Mouse (Mus musculus): ENCODE results near the gene Pdk2. TPM values are rescaled to one million over a fixed set of nuclear protein-coding genes. Genes with fewer than 3 reads are reported as not detected.
A peak's percentile ranks its signal among the peaks of the same experiment; 100 is the strongest.

Gene Pdk2
- polyA plus RNA-seq, 1 experiment from 2014 or later, result 15.5 TPM

GRCm38 (mm10) chr11:95084175-95084574 is 43.0 kb upstream of the Pdk2 start:
- no peak for DNase-seq (ENCODE audit: low spot score)

GRCm38 (mm10) chr11:95082896-95083295 is 41.7 kb upstream of the Pdk2 start:
- H3K4me3 ChIP-seq (ENCODE audit: low read depth, low read length), result no peak overlapping the region
- ATAC-seq (replicated peaks; ENCODE audit: insufficient number of reproducible peaks, low FRiP score, low TSS enrichment, low read depth) (no peak), DNase-seq (ENCODE audit: low spot score) (no peak)
- peaks cover 2% of the 10 kb centered on the region; the same call in 1 of the 2 replicates for H3K4me1 ChIP-seq (ENCODE audit: control insufficient read depth, insufficient read depth, low read length)
- H3K4me2 ChIP-seq (ENCODE audit: low read depth, low read length), result no peak overlapping the region
- no peak overlapping the region for H3K27ac ChIP-seq (replicated peaks; ENCODE audit: low read depth, low read length)
- H3K9ac ChIP-seq (replicated peaks; ENCODE audit: low read length), result no peak overlapping the region
- H3K36me3 ChIP-seq (replicated peaks; ENCODE audit: control insufficient read depth, insufficient read depth, low read depth, low read length), result no peaks in the 10 kb centered on the region
- H3K27me3 ChIP-seq (ENCODE audit: control insufficient read depth, insufficient read depth, low read length), result no peaks in the 10 kb centered on the region
- 93% methylated on average over 7 of the region's 7 CpGs for WGBS
- H3K9me3 ChIP-seq (replicated peaks; ENCODE audit: control insufficient read depth, low read length), result no peaks in the 10 kb centered on the region

More at GRCm38 (mm10) chr11:95084175-95084574, 43.0 kb upstream of the Pdk2 start:
- no peak overlapping the region for H3K9ac ChIP-seq (replicated peaks; ENCODE audit: low read length)
- 28% methylated on average over 4 of the region's 4 CpGs for WGBS
- no peak for ATAC-seq (replicated peaks; ENCODE audit: insufficient number of reproducible peaks, low FRiP score, low TSS enrichment, low read depth)
- no peak overlapping the region for H3K4me2 ChIP-seq (ENCODE audit: low read depth, low read length)
- no peak overlapping the region for H3K27ac ChIP-seq (replicated peaks; ENCODE audit: low read depth, low read length)
- peaks cover 2% of the 10 kb centered on the region; the same call in 1 of the 2 replicates for H3K4me1 ChIP-seq (ENCODE audit: control insufficient read depth, insufficient read depth, low read length)
- H3K36me3 ChIP-seq (replicated peaks; ENCODE audit: control insufficient read depth, insufficient read depth, low read depth, low read length), result no peaks in the 10 kb centered on the region
- no peaks in the 10 kb centered on the region for H3K27me3 ChIP-seq (ENCODE audit: control insufficient read depth, insufficient read depth, low read length)
- no peaks in the 10 kb centered on the region for H3K9me3 ChIP-seq (replicated peaks; ENCODE audit: control insufficient read depth, low read length)
- no peak overlapping the region for H3K4me3 ChIP-seq (ENCODE audit: low read depth, low read length)

GRCm38 (mm10) chr11:95080783-95081182 is 39.6 kb upstream of the Pdk2 start:
- Histone ChIP-seq H3K27ac (replicated peaks; ENCODE audit: low read depth, low read length) (0 out of 2 replicates have a peak overlapping the region, but pooled peaks have one; percentile 35), H3K9me3 (replicated peaks; ENCODE audit: control insufficient read depth, low read length) (no peaks in the 10 kb centered on the region), H3K4me1 (ENCODE audit: control insufficient read depth, insufficient read depth, low read length) (peaks cover under 1% of the 10 kb centered on the region; the same call in 1 of the 2 replicates), H3K27me3 (ENCODE audit: control insufficient read depth, insufficient read depth, low read length) (peaks cover 11% of the 10 kb centered on the region), H3K36me3 (replicated peaks; ENCODE audit: control insufficient read depth, insufficient read depth, low read depth, low read length) (no peaks in the 10 kb centered on the region), H3K4me2 (ENCODE audit: low read depth, low read length) (no peak overlapping the region), H3K9ac (replicated peaks; ENCODE audit: low read length) (no peak overlapping the region), H3K4me3 (ENCODE audit: low read depth, low read length) (no peak overlapping the region)
- 84% methylated on average over 6 of the region's 6 CpGs for WGBS
- no peak for ATAC-seq (replicated peaks; ENCODE audit: insufficient number of reproducible peaks, low FRiP score, low TSS enrichment, low read depth)
- DNase-seq (ENCODE audit: low spot score), result no peak

GRCm38 (mm10) chr11:95079256-95079875 is 38.2 kb upstream of the Pdk2 start:
- ATAC-seq (replicated peaks; ENCODE audit: insufficient number of reproducible peaks, low FRiP score, low TSS enrichment, low read depth) (no peak), DNase-seq (ENCODE audit: low spot score) (no peak)
- H3K27me3 ChIP-seq (ENCODE audit: control insufficient read depth, insufficient read depth, low read length), result peaks cover 16% of the 10 kb centered on the region
- no peak overlapping the region for H3K9ac ChIP-seq (replicated peaks; ENCODE audit: low read length)
- H3K4me2 ChIP-seq (ENCODE audit: low read depth, low read length), result no peak overlapping the region
- no peaks in the 10 kb centered on the region for H3K36me3 ChIP-seq (replicated peaks; ENCODE audit: control insufficient read depth, insufficient read depth, low read depth, low read length)
- no peak overlapping the region for H3K27ac ChIP-seq (replicated peaks; ENCODE audit: low read depth, low read length)
- 63% methylated on average over 6 of the region's 6 CpGs for WGBS
- H3K9me3 ChIP-seq (replicated peaks; ENCODE audit: control insufficient read depth, low read length), result no peaks in the 10 kb centered on the region
- no peak overlapping the region for H3K4me3 ChIP-seq (ENCODE audit: low read depth, low read length)
- H3K4me1 ChIP-seq (ENCODE audit: control insufficient read depth, insufficient read depth, low read length), result 0 out of 2 replicates have a peak, but pooled peaks cover 4% of the 10 kb centered on the region

- ATAC-seq (replicated peaks; ENCODE audit: insufficient number of reproducible peaks, low FRiP score, low TSS enrichment, low read depth) (no peak), DNase-seq (ENCODE audit: low spot score) (no peak)
- no peak overlapping the region for H3K27ac ChIP-seq (replicated peaks; ENCODE audit: low read depth, low read length)
- H3K4me1 ChIP-seq (ENCODE audit: control insufficient read depth, insufficient read depth, low read length), result 0 out of 2 replicates have a peak, but pooled peaks cover 4% of the 10 kb centered on the region
- no peaks in the 10 kb centered on the region for H3K9me3 ChIP-seq (replicated peaks; ENCODE audit: control insufficient read depth, low read length)
- H3K4me2 ChIP-seq (ENCODE audit: low read depth, low read length), result no peak overlapping the region
- H3K9ac ChIP-seq (replicated peaks; ENCODE audit: low read length), result no peak overlapping the region
- 52% methylated on average over 7 of the region's 7 CpGs for WGBS
- H3K36me3 ChIP-seq (replicated peaks; ENCODE audit: control insufficient read depth, insufficient read depth, low read depth, low read length), result no peaks in the 10 kb centered on the region
- peaks cover 16% of the 10 kb centered on the region for H3K27me3 ChIP-seq (ENCODE audit: control insufficient read depth, insufficient read depth, low read length)
- no peak overlapping the region for H3K4me3 ChIP-seq (ENCODE audit: low read depth, low read length)
Measured at GRCm38 (mm10) chr11:95077956-95078355, 36.8 kb upstream of the Pdk2 start.

- DNase-seq (ENCODE audit: low spot score) (peak; percentile 77), ATAC-seq (replicated peaks; ENCODE audit: insufficient number of reproducible peaks, low FRiP score, low TSS enrichment, low read depth) (peak; percentile 72; the same call in 1 of the 2 replicates)
- H3K9ac ChIP-seq (replicated peaks; ENCODE audit: low read length), result peak within 1 kb of the TSS; percentile 57
- WGBS, result under 1% methylated on average over 41 of the region's 51 CpGs
- peaks cover 16% of the 10 kb centered on the region for H3K27me3 ChIP-seq (ENCODE audit: control insufficient read depth, insufficient read depth, low read length)
- H3K36me3 ChIP-seq (replicated peaks; ENCODE audit: control insufficient read depth, insufficient read depth, low read depth, low read length), result no peaks in the 10 kb centered on the region
- 0 out of 2 replicates have a peak, but pooled peaks cover 4% of the 10 kb centered on the region for H3K4me1 ChIP-seq (ENCODE audit: control insufficient read depth, insufficient read depth, low read length)
- peak within 1 kb of the TSS; percentile 97 for H3K4me2 ChIP-seq (ENCODE audit: low read depth, low read length)
- H3K27ac ChIP-seq (replicated peaks; ENCODE audit: low read depth, low read length), result no peak within 1 kb of the TSS
- H3K9me3 ChIP-seq (replicated peaks; ENCODE audit: control insufficient read depth, low read length), result no peaks in the 10 kb centered on the region
- peak within 1 kb of the TSS; percentile 56 for H3K4me3 ChIP-seq (ENCODE audit: low read depth, low read length)
Measured at GRCm38 (mm10) chr11:95076536-95077111, 35.5 kb upstream of the Pdk2 start, which contains the start of gene Itga3. Gene Itga3, minus strand, starts transcription at chr11:95076801.

- no peaks in the 10 kb centered on the region for H3K36me3 ChIP-seq (replicated peaks; ENCODE audit: control insufficient read depth, insufficient read depth, low read depth, low read length)
Measured at GRCm38 (mm10) chr11:95076041-95076535, 34.9 kb upstream of the Pdk2 start.

More at GRCm38 (mm10) chr11:95076041-95076535, 34.9 kb upstream of the Pdk2 start:
- Histone ChIP-seq H3K4me1 (ENCODE audit: control insufficient read depth, insufficient read depth, low read length) (0 out of 2 replicates have a peak, but pooled peaks cover 4% of the 10 kb centered on the region), H3K4me3 (ENCODE audit: low read depth, low read length) (peak overlapping the region; percentile 56), H3K27me3 (ENCODE audit: control insufficient read depth, insufficient read depth, low read length) (peaks cover 16% of the 10 kb centered on the region), H3K9ac (replicated peaks; ENCODE audit: low read length) (peak overlapping the region; percentile 57), H3K27ac (replicated peaks; ENCODE audit: low read depth, low read length) (no peak overlapping the region), H3K4me2 (ENCODE audit: low read depth, low read length) (peak overlapping the region; percentile 97), H3K9me3 (replicated peaks; ENCODE audit: control insufficient read depth, low read length) (no peaks in the 10 kb centered on the region)
- peak; percentile 41 for ATAC-seq (replicated peaks; ENCODE audit: insufficient number of reproducible peaks, low FRiP score, low TSS enrichment, low read depth)
- under 1% methylated on average over 42 of the region's 42 CpGs for whole genome bisulfite sequencing
- DNase-seq (ENCODE audit: low spot score), result peak; percentile 68

Measured in embryonic facial prominence, embryonic 11.5 days (tissue).